Mouse (Mus musculus) kidney, postnatal 10 days (tissue): ENCODE measurements around the gene Mndal.
"Not testable (repeated sequence)": the region's sequence is repeated elsewhere in the genome, so short reads cannot be mapped to it uniquely, and the experiment has no call there.

Experiments
- DNase-seq: peaks from one replicate; pipeline ENCODE4 v3.0.0; 2021; ENCODE audit warnings: mixed read lengths

Mndal gene

DNA sequence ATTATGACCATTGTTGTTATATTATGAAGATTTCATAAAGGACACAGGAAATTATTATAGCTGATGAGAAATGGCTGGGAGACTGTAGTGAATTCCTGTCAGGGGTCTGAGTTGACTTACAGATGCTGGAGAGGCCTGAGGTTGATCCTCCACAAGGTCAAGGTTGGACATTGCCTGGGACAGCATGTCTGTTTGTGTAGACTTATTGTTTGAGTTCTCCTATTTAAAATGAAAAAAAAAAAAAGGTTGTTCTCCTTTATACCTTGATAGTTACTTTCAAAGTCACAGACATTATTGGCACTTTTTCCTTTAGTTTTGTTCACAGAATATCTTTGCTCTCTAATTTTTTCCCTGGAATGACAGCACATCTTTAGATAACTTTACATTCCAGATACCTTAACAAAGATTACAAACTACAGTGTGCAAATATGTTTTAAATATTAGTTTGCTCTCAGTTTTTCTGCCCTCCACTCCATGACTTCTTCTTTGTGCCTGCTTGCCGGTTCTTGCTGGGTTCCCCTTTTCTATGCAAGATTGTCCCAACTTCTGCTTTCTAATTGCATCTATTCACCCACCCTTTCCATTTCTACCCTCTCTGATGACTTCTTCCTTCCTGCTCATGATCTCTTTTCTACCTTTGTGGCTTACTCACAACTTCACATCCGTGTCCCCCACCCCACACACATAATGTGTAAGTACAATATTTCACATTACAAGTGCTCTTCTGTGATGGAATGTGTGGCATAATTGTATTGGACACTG, 55.1 kb downstream of the Mndal start:
- not testable (repeated sequence) for DNase-seq

DNA sequence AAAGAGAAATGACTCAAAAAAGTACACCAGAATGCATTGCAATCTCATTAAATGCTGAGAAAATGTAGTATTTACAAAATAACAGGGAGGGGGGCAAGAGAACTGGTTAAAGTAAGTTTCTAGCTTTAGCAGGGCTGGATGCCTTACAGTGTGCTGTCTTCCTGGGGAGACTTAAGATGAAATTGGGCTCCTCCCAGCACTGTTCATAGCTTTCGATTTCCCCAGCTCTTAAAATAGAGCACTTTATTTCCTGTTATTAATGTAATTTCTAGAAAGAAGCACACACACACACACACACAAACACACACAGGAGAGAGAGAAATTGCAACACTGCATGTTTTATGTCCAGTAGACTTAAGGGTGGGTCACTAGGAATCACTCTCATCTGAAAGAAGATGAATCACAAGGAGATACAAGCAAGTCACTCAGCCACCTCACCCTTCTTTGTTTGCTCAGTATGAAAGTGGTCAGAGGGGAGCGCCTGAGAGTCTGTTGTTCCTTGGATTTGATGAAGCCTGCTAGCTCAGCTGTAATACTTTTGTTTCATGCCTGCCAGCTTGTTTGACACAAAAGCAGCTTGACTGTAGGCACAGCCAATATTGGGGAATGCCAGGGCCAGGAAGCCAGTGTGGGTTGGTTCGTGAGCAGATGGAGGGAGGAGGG, 62.2 kb downstream of the Mndal start:
- DNase-seq = peak; percentile 9

DNA sequence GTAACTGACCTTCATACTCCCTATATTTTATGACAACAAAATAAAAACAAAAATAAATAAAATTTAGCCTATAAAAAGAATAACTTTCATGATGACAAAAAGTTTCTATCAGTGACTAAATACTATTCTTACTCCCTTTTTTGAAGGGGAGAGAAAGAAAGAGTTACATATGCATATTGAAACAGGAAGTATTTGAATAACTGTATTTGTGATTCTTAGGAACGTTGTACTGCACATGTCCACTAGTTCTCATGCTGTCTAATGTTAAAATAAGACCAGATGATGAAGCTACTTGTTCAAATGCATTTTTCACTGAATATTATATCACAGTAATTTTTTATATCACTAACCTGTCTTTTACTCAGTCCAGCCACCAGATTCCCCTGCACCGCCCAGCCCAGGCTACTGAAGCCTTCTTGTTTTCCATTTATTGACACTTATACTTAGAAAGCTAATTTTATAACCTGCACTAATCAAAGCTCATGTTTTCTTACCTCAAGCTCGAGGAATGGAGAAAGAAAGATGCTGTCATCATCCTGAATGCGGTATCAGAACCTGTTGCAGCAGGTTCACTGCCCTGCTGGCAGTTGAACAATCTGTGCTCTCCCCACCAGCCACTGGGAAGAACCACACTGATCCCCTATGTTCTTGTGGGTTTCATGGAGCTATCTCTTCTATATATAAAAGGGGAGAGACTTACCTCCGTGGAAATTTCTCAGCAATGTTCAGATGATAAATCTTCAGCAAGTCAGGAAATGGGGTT, 62.9 kb downstream of the Mndal start:
- not testable (repeated sequence) for DNase-seq

DNA sequence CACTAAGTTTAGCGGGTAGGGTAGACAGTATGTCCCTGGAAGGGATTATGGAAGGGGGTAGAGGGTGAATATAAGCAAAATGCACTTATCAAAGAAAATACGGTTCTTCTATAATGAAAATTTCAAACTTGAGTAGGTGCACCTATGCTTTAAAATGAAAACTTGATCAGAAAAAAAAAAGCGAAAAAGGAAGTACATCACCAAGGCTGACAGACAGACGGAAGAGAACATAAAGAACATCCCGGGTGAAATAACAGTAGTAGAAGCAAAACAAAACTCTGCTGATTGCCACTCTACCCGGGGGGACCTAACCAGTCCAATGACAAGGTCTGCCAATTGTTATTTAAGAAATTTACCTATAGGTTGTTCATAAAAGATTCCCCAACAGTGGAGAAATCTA, 64.0 kb downstream of the Mndal start:
- not testable (repeated sequence) for DNase-seq

DNA sequence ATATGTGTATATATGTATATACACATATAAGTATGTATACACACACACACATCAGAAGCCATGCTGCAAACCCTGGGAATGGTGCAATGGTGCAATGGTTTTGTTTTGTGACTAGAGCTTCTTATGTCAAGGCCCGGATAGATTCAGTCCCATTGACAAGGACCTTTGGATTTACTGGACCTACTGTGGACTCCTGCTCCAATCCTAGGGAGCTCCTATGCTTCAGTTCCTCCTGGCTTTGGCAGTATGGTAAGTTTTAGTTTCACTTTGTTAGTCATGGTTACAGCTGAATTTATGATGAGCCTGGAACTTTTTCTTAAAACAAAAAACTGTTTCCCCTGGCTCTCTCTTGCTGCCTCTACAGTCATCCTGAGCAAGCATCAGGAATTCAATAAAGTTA, 65.2 kb downstream of the Mndal start:
- DNase-seq = not testable (repeated sequence)

DNA sequence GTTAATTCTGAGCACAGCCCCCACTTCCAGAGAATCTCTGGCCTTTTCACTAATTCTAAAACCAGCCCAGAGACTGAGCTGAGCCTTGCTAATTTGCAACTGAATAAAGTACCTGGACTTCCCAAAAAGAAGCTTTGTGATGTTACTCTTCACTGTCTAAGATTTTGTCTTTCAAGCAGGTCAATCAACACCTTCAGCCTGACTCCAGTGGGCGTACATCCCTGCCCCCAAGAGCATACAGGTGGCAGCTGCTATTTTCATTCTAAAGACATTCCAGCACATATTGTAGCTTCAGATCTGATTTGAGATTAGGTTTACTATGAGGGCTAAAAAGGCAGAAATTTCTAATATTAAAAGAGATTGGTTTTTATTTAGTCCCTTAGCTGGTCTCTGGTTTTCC, 73.7 kb downstream of the Mndal start:
- DNase-seq = not testable (repeated sequence)

DNA sequence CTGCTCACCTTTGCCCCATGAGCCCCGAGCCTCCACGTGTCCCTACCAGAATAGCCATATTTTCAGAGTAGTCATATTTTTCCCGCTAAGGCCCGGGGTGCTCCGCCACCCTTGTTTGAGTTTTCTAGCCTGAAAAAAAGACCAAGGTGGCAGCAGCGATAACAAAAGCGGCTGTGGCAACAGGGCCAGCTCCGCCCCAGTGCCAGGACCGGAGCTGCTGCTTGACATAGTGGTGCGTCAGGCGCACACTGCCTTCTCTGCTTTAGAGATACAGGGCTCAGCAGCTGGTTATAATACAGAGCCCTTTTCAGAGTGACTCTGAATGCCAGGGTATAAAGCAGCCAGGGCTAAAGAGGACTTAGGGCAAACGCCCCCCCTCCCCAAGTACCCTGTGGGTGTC, 75.8 kb downstream of the Mndal start:
- no peak for DNase-seq

DNA sequence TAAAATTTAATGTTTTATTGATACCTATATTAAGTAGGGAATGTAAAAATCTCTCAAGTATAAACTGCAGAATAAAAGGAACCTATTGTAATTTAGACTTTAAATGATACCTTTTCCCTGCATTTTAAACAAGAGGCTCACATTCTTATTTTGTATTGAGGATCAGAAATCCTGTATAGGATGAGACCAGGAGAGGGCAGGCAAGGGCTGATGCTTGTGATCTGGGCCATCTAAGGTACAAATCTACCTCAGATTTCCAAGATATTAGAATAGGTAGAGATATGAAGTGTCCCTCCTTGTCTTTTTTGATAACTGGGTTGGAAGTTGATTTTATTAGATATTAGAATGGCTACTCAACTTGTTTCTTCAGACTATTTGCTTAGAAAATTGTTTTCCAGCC, 88.6 kb downstream of the Mndal start:
- DNase-seq = peak; percentile 11

DNA sequence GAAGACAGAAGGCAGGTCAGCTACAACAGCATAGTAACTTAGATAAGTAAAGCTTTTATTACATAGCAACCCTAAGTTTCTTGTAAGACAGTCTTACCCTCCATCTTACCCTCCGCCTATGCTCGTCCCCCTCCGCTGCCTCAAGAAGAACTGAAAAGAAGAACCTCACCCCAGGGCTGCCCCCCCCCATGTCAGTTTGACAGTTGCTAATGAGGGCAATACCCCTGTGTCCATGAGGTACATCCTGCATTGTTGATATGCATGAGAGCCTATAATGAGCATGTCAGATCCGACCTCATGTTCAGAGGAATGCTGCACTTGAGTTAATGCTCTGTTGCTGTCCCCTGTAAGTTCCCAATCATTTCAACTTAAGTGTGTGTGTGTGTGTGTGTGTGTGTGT, 89.4 kb downstream of the Mndal start:
- not testable (repeated sequence) for DNase-seq

DNA sequence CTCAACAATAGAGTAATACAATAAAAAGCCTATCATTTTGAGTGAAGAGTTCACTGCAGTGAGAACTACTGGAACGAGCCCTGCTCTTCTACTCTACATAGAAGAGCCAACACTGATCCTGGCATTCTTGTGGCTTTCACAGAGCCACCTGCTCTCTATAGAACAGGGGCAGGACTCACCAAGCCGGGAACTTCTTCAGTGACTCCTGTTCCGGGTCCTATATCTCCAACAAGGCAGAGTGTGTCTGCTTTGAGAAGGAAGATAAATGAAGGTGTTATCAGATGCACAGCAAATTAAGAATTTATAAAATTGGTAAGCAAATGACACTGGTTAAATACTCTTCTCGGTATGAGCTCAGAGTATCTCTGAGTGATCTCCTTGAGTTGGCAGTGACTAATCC, 96.1 kb downstream of the Mndal start:
- DNase-seq = not testable (repeated sequence)

DNA sequence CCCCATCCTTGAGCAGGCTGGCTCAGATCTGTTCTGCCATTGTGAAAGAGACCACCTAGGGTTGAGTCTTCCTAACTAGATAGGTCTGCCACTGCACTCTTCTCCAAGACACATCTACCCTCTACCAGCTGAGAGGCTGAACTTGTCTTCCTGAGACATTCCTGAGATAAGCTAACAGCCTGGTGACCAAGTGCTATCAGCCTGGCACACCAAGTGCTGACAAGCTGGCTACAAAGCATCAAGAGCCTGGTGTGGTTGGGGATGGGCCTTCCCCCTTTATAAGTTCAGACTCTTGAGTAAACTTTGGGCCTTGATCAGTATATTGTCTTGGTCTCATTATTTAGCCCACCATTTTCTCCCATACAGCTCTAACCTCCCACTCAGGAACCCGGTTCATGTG, 97.5 kb downstream of the Mndal start:
- no peak for DNase-seq

DNA sequence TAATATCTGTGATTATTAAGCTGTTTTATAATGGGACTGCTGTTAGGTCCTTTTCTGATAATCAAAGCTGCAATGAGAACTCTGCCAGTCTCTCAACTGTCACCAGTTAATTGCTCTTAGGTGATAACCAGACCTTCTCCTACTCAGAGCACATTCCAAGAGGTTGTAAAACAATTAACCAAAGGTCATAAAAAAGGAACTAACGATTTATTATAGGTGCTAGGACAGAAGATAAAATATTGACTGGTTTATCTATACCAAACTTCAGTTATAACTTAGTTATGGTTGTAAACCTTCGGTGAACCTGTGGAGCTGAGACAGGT, 120.8 kb downstream of the Mndal start:
- DNase-seq = not testable (repeated sequence)

DNA sequence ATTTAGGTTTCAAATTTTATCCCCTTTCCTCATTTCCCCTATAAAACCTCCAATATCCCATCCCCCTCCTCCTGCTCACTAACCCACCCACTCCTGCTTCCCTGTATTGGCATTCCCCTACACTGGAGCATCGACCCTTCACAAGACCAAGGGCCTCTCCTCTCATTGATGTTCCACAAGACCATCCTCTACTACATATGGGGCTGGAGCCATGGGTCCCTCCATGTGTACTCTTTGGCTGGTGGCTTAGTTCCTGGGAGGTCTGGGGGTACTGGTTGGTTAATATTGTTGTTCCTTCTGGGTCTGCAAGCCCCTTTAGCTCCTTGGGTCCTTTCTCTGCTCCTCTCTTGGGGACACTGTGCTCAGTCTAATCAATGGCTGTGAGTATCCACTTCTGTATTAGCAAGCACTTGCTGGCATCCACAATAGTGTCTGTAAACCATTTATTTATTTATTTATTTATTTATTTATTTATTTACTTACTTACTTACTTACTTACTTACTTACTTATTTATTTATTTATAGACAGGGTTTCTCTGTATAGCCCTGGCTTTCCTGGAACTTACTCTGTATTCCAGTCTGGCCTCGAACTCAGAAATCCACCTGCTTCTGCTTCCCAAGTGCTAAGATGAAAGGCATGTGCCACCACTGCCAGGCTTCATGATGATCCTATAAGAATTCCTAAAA, 121.4 kb downstream of the Mndal start:
- DNase-seq = not testable (repeated sequence)

DNA sequence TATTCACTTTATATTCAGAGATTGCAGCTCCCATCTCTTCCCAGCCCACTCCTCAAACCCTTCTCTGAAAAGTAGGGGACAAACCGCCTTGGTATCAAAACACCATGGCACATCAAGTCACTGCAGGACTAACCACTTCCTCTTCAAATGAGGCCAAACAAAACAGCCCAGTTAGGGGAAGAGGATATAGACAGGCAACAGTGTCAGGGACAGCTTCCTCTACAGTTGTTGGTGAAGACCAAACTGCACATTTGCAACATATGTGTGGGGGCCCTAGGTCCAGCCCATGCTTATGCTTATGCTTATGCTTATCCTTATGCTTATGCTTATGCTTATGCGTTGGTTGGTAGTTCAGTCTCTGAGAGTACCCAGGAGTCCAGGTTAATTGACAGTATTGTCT, 133.0 kb downstream of the Mndal start:
- DNase-seq = not testable (repeated sequence)

DNA sequence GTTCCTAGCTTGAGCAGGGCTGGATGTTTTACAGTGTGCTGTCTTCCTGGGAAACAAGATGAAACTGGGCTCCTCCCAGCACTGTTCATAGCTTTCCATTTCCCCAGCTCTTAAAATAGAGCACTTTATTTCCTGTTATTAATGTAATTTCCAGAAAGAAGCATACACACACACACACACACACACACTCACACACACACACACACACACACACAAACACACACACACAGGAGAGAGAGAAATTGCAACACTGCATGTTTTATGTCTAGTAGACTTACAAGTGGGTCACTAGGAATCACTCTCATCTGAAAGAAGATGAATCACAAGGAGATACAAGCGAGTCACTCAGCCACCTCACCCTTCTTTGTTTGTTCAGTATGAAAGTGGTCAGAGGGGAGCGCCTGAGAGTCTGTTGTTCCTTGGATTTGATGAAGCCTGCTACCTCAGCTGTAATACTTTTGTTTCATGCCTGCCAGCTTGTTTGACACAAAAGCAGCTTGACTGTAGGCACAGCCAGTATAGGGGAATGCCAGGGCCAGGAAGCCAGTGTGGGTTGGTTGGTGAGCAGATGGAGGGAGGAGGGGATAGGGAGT, 139.5 kb downstream of the Mndal start:
- peak; percentile 15 for DNase-seq

DNA sequence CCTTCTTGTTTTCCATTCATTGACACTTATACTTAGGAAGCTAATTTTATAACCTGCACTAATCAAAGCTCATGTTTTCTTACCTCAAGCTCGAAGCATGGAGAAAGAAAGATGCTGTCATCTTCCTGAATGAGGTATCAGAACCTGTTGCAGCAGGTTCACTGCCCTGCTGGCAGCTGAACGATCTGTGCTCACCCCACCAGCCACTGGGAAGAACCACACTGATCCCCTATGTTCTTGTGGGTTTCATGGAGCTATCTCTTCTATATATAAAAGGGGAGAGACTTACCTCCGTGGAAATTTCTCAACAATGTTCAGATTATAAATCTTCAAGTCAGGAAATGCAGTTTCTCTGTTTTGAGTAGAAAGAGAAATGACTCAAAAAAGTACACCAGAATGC, 140.1 kb downstream of the Mndal start:
- DNase-seq = not testable (repeated sequence)

DNA sequence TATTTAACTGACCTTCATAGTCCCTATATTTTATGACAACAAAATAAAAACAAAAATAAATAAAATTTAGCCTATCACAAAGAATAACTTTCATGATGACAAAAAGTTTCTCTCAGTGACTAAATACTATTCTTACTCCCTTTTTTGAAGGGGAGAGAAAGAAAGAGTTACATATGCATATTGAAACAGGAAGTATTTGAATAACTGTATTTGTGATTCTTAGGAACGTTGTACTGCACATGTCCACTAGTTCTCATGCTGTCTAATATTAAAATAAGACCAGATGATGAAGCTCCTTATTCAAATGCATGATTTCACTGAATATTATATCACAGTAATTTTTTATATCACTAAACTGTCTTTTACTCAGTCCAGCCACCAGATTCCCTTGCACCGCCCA, 140.5 kb downstream of the Mndal start:
- DNase-seq = not testable (repeated sequence)
